Comparison of ENCODE assay signal across 24 mouse cellular contexts in the genomic region with DNA sequence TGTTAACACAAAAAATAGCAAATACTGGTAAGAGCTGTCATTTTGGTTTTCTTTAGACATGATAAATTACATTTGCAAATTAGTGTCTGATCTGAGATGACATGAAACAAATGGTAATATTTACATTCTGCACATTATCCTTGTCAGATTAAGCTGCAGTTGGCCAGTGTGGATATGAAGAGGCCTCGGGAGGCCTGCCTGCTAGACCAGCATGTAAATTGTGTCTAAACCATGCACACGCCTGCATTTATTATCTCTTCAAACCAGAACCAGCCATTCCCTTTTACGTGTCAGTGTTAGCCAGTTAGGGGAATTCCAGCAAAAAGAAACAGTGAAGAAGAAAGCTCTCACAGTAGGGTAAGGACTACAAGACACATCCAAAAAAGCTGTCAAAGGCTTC.
DNase-seq lines count a peak whose midpoint lies in the region; ATAC-seq and TF ChIP-seq lines count a peak whose summit lies in the region.
"Had no signal": no experiment of that assay in that cellular context is flagged by ENCODE, and none has a peak within 500 bp of the region (broad histone marks: within the 10 kb centered on the region; RNA-seq: fewer than 3 reads in every experiment).

No protein-coding gene starts in this region.

- DNase-seq in midbrain, embryonic 11.5 days (ENCODE audit: low spot score, missing footprints), result no peak
- peak; percentile 37 for DNase-seq in brain, embryonic 14.5 days (ENCODE audit: low read depth)
- DNase-seq in ovary, postnatal 14 days (ENCODE audit: low spot score), result no peak
- DNase-seq: adrenal gland, adult 8-10 months; adrenal gland, postnatal 25 days; cerebellum, adult 18-20 months; cerebellum, adult 9-11 months; cerebellum, postnatal 25 days; gastrocnemius, postnatal 10 days; heart, adult 11 months had no signal

- no peak overlapping the region for H3K9ac ChIP-seq in midbrain, embryonic 13.5 days (replicated peaks)
- H3K9ac ChIP-seq in midbrain, embryonic 11.5 days (ENCODE audit: low read length), result no peak overlapping the region
- no peak overlapping the region for H3K9ac ChIP-seq in midbrain, embryonic 15.5 days
- H3K9ac ChIP-seq in stomach, embryonic 15.5 days, result no peak overlapping the region
- no peak overlapping the region for H3K9ac ChIP-seq in forebrain, embryonic 16.5 days (replicated peaks; ENCODE audit: low read depth, low read length)
- no peak overlapping the region for H3K9ac ChIP-seq in kidney, embryonic 14.5 days (ENCODE audit: low read depth, low read length)
- H3K9ac ChIP-seq: embryonic facial prominence, embryonic 12.5 days; embryonic facial prominence, embryonic 15.5 days; forebrain, embryonic 12.5 days; forebrain, embryonic 15.5 days; hindbrain, embryonic 12.5 days; hindbrain, embryonic 15.5 days had no signal

- no peak overlapping the region for H3K4me3 ChIP-seq in midbrain, embryonic 13.5 days (replicated peaks)
- no peak overlapping the region for H3K4me3 ChIP-seq in midbrain, embryonic 11.5 days (ENCODE audit: low read depth, low read length)
- no peak overlapping the region for H3K4me3 ChIP-seq in midbrain, embryonic 15.5 days
- H3K4me3 ChIP-seq in stomach, embryonic 15.5 days (replicated peaks), result no peak overlapping the region
- no peak overlapping the region for H3K4me3 ChIP-seq in forebrain, embryonic 16.5 days (replicated peaks; ENCODE audit: low read length)
- H3K4me3 ChIP-seq in kidney, embryonic 14.5 days (ENCODE audit: low read length), result no peak overlapping the region
- H3K4me3 ChIP-seq: embryonic facial prominence, embryonic 12.5 days; embryonic facial prominence, embryonic 15.5 days; forebrain, embryonic 12.5 days; forebrain, embryonic 15.5 days; hindbrain, embryonic 12.5 days; hindbrain, embryonic 15.5 days had no signal

- ATAC-seq in midbrain, embryonic 13.5 days, result peak; percentile 83
- ATAC-seq in midbrain, embryonic 11.5 days (ENCODE audit: low FRiP score), result no peak
- ATAC-seq in midbrain, embryonic 15.5 days (replicated peaks), result peak; percentile 86
- ATAC-seq in stomach, embryonic 15.5 days (ENCODE audit: insufficient read depth, low FRiP score, low read depth), result no peak; the same call in 1 of the 2 replicates
- ATAC-seq in forebrain, embryonic 16.5 days, result no peak
- no peak for ATAC-seq in kidney, embryonic 14.5 days (ENCODE audit: low FRiP score, low TSS enrichment)
- ATAC-seq: activated CD4-positive, CD25-positive, alpha-beta regulatory T cell, adult 4 months; CD4-positive, CD25-positive, alpha-beta regulatory T cell, adult 4 months; forebrain, embryonic 15.5 days had no signal

- no peak overlapping the region for H3K4me2 ChIP-seq in midbrain, embryonic 13.5 days (replicated peaks)
- H3K4me2 ChIP-seq in midbrain, embryonic 11.5 days, result no peak overlapping the region
- no peak overlapping the region for H3K4me2 ChIP-seq in midbrain, embryonic 15.5 days
- no peak overlapping the region for H3K4me2 ChIP-seq in stomach, embryonic 15.5 days
- H3K4me2 ChIP-seq in forebrain, embryonic 16.5 days (ENCODE audit: low read length), result no peak overlapping the region
- no peak overlapping the region for H3K4me2 ChIP-seq in kidney, embryonic 14.5 days (replicated peaks; ENCODE audit: low read depth, low read length)
- H3K4me2 ChIP-seq: embryonic facial prominence, embryonic 12.5 days; embryonic facial prominence, embryonic 15.5 days; forebrain, embryonic 12.5 days; forebrain, embryonic 15.5 days; heart, embryonic 11.5 days; hindbrain, embryonic 12.5 days; hindbrain, embryonic 15.5 days had no signal

- H3K27me3 ChIP-seq in midbrain, embryonic 13.5 days, result no peaks in the 10 kb centered on the region
- no peaks in the 10 kb centered on the region for H3K27me3 ChIP-seq in midbrain, embryonic 11.5 days (ENCODE audit: control insufficient read depth, insufficient read depth, low read length)
- no peaks in the 10 kb centered on the region for H3K27me3 ChIP-seq in midbrain, embryonic 15.5 days (replicated peaks)
- no peaks in the 10 kb centered on the region for H3K27me3 ChIP-seq in stomach, embryonic 15.5 days (replicated peaks)
- no peaks in the 10 kb centered on the region for H3K27me3 ChIP-seq in forebrain, embryonic 16.5 days (replicated peaks; ENCODE audit: control insufficient read depth, insufficient read depth, low read length)
- no peaks in the 10 kb centered on the region for H3K27me3 ChIP-seq in kidney, embryonic 14.5 days (ENCODE audit: control insufficient read depth, insufficient read depth, low read length)
- H3K27me3 ChIP-seq: embryonic facial prominence, embryonic 12.5 days; embryonic facial prominence, embryonic 15.5 days; forebrain, embryonic 12.5 days; forebrain, embryonic 15.5 days; hindbrain, embryonic 12.5 days; hindbrain, embryonic 15.5 days had no signal

- TF ChIP-seq CTCF in brain, embryonic 14.5 days (IDR thresholded peaks at IDR 0.05; ENCODE audit: borderline replicate concordance, extremely low read depth, insufficient read depth, insufficient read length), result no peak

- H3K4me1 ChIP-seq in midbrain, embryonic 13.5 days (replicated peaks), result 0 out of 2 replicates have a peak, but pooled peaks cover 3% of the 10 kb centered on the region
- H3K4me1 ChIP-seq in midbrain, embryonic 11.5 days (ENCODE audit: control insufficient read depth, insufficient read depth, low read length), result no peaks in the 10 kb centered on the region
- no peaks in the 10 kb centered on the region for H3K4me1 ChIP-seq in midbrain, embryonic 15.5 days
- 0 out of 2 replicates have a peak, but pooled peaks cover 4% of the 10 kb centered on the region for H3K4me1 ChIP-seq in stomach, embryonic 15.5 days
- no peaks in the 10 kb centered on the region for H3K4me1 ChIP-seq in forebrain, embryonic 16.5 days (replicated peaks; ENCODE audit: control insufficient read depth, insufficient read depth, low read length)
- H3K4me1 ChIP-seq in kidney, embryonic 14.5 days (ENCODE audit: control insufficient read depth, insufficient read depth, low read length), result no peaks in the 10 kb centered on the region
- H3K4me1 ChIP-seq: embryonic facial prominence, embryonic 12.5 days; embryonic facial prominence, embryonic 15.5 days; forebrain, embryonic 12.5 days; forebrain, embryonic 15.5 days; hindbrain, embryonic 12.5 days; hindbrain, embryonic 15.5 days had no signal

- 45% methylated on average over 3 of the region's 3 CpGs for WGBS in midbrain, embryonic 13.5 days
- WGBS in midbrain, embryonic 11.5 days, result 81% methylated on average over 3 of the region's 3 CpGs
- 35% methylated on average over 3 of the region's 3 CpGs for WGBS in midbrain, embryonic 15.5 days
- 39% methylated on average over 3 of the region's 3 CpGs for WGBS in stomach, embryonic 15.5 days
- 62% methylated on average over 3 of the region's 3 CpGs for WGBS in forebrain, embryonic 16.5 days
- 64% methylated on average over 3 of the region's 3 CpGs for WGBS in kidney, embryonic 14.5 days

- TF ChIP-seq POLR2A in brain, embryonic 14.5 days (IDR thresholded peaks at IDR 0.05; ENCODE audit: borderline replicate concordance, extremely low read depth, insufficient read depth, insufficient read length, poor library complexity, severe bottlenecking), result no peak

- no peaks in the 10 kb centered on the region for H3K36me3 ChIP-seq in midbrain, embryonic 13.5 days
- H3K36me3 ChIP-seq in midbrain, embryonic 11.5 days (ENCODE audit: control insufficient read depth, insufficient read depth, low read length), result no peaks in the 10 kb centered on the region
- no peaks in the 10 kb centered on the region for H3K36me3 ChIP-seq in midbrain, embryonic 15.5 days (replicated peaks)
- H3K36me3 ChIP-seq in stomach, embryonic 15.5 days, result no peaks in the 10 kb centered on the region
- no peaks in the 10 kb centered on the region for H3K36me3 ChIP-seq in forebrain, embryonic 16.5 days (ENCODE audit: control insufficient read depth, insufficient read depth)
- no peaks in the 10 kb centered on the region for H3K36me3 ChIP-seq in kidney, embryonic 14.5 days (ENCODE audit: control insufficient read depth, insufficient read depth, low read length)
- H3K36me3 ChIP-seq: embryonic facial prominence, embryonic 12.5 days; embryonic facial prominence, embryonic 15.5 days; forebrain, embryonic 12.5 days; forebrain, embryonic 15.5 days; hindbrain, embryonic 12.5 days; hindbrain, embryonic 15.5 days had no signal

- H3K27ac ChIP-seq in midbrain, embryonic 13.5 days, result no peak overlapping the region
- H3K27ac ChIP-seq in midbrain, embryonic 11.5 days (ENCODE audit: low read depth, low read length), result no peak overlapping the region
- 0 out of 2 replicates have a peak overlapping the region, but pooled peaks have one; percentile 45 for H3K27ac ChIP-seq in midbrain, embryonic 15.5 days
- peak overlapping the region; percentile 23; the same call in 1 of the 2 replicates for H3K27ac ChIP-seq in stomach, embryonic 15.5 days
- H3K27ac ChIP-seq in forebrain, embryonic 16.5 days (ENCODE audit: low read length), result no peak overlapping the region
- no peak overlapping the region for H3K27ac ChIP-seq in kidney, embryonic 14.5 days (ENCODE audit: low read depth, low read length)
- H3K27ac ChIP-seq: embryonic facial prominence, embryonic 12.5 days; embryonic facial prominence, embryonic 15.5 days; forebrain, embryonic 12.5 days; forebrain, embryonic 15.5 days; hindbrain, embryonic 12.5 days; hindbrain, embryonic 15.5 days had no signal

- H3K9me3 ChIP-seq in midbrain, embryonic 13.5 days, result no peaks in the 10 kb centered on the region
- no peaks in the 10 kb centered on the region for H3K9me3 ChIP-seq in midbrain, embryonic 11.5 days (ENCODE audit: control insufficient read depth, low read length)
- no peaks in the 10 kb centered on the region for H3K9me3 ChIP-seq in midbrain, embryonic 15.5 days
- no peaks in the 10 kb centered on the region for H3K9me3 ChIP-seq in stomach, embryonic 15.5 days
- H3K9me3 ChIP-seq in forebrain, embryonic 16.5 days (ENCODE audit: control insufficient read depth, low read length), result no peaks in the 10 kb centered on the region
- H3K9me3 ChIP-seq in kidney, embryonic 14.5 days (ENCODE audit: control insufficient read depth, low read length), result no peaks in the 10 kb centered on the region
- H3K9me3 ChIP-seq: embryonic facial prominence, embryonic 12.5 days; embryonic facial prominence, embryonic 15.5 days; forebrain, embryonic 12.5 days; forebrain, embryonic 15.5 days; hindbrain, embryonic 12.5 days; hindbrain, embryonic 15.5 days had no signal

Comparison
In these comparisons a context has a peak if more than half of its experiments do, and no peak if none do; other contexts are left out.
1. ATAC-seq: peak in midbrain, embryonic 13.5 days (single experiment) and midbrain, embryonic 15.5 days (single experiment); none in midbrain, embryonic 11.5 days (single experiment), stomach, embryonic 15.5 days (single experiment), forebrain, embryonic 16.5 days (single experiment) and kidney, embryonic 14.5 days (single experiment).
2. H3K27ac ChIP-seq: peak in midbrain, embryonic 15.5 days (single experiment) and stomach, embryonic 15.5 days (single experiment); none in midbrain, embryonic 13.5 days (single experiment), midbrain, embryonic 11.5 days (single experiment), forebrain, embryonic 16.5 days (single experiment) and kidney, embryonic 14.5 days (single experiment).